Mouse (Mus musculus): ENCODE results near the gene Akt3. TPM values are rescaled to one million over a fixed set of nuclear protein-coding genes. Genes with fewer than 3 reads are reported as not detected.

Akt3 gene
- polyA plus RNA-seq, 1 experiment from 2014 or later = 4.2 TPM

DNA sequence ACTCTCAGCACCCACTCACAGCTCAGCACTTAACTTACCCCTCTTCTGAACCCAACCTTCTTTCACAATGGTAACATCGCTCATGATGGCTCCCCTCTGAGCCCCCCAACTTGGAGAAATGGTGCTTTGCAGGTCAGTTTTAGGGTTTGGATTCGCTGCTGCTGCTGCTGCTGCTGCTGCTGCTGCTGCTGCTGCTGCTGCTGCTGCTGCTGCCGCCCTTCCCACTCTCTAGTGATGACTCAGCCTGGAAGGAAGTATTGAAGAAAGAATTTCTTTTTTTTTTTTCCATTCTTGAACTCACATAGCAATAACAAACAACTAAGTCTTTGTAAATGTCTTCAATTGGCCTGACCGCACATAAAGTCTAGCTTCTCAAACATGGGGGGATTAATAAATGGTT, 9.4 kb downstream of the Akt3 start:
- ATAC-seq = no peak
- Histone ChIP-seq H3K9me3 (no peaks in the 10 kb centered on the region), H3K27me3 (replicated peaks) (no peaks in the 10 kb centered on the region), H3K27ac (no peak overlapping the region), H3K4me3 (replicated peaks) (no peak overlapping the region), H3K4me2 (replicated peaks) (no peak overlapping the region), H3K4me1 (replicated peaks) (0 out of 2 replicates have a peak, but pooled peaks cover 4% of the 10 kb centered on the region), H3K9ac (no peak overlapping the region), H3K36me3 (no peaks in the 10 kb centered on the region)
- WGBS = 55% methylated on average over 4 of the region's 4 CpGs

DNA sequence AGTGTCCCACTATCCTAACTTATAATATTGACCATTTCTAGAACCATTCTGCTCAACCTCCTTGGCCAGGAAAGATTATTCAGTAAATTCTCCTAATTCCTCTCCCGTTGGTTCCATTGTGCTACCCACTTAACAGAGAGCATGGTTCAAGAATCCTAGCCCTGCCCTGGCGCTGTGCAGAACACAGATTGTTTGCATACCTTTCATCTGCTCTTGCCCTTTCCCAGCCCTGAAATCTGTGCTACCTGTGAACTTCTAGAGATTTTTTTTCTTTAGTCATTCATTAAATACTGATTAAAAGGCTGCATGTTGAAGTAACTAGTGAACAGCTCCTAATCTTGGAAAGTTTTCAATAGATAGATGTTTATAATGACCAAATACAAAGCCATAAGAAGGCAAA, 19.6 kb downstream of the Akt3 start:
- Histone ChIP-seq H3K9me3 (no peaks in the 10 kb centered on the region), H3K27me3 (replicated peaks) (no peaks in the 10 kb centered on the region), H3K9ac (no peak overlapping the region), H3K4me1 (replicated peaks) (no peaks in the 10 kb centered on the region), H3K27ac (no peak overlapping the region), H3K4me3 (replicated peaks) (no peak overlapping the region), H3K36me3 (no peaks in the 10 kb centered on the region), H3K4me2 (replicated peaks) (no peak overlapping the region)
- 51% methylated on average over 2 of the region's 2 CpGs for WGBS
- ATAC-seq = no peak

DNA sequence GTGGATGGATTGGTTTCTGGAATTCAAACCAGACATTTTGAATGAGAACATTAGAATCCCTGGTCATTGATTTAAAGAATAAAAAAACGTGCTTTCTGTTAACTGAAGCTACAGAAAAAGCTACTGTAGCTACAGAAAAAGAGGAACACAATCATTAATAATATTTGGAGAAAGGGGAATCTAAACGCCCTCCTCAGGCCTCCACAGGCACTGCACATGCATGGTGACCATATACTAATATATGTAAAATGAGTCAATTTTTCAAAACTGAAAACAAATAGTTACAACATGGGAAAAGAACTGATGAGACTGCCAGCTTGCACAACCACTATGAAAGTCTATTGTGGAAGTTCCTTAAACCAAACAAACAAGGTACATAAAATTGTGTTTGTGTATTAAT, 21.3 kb downstream of the Akt3 start:
- Histone ChIP-seq H3K36me3 (no peaks in the 10 kb centered on the region), H3K4me2 (replicated peaks) (no peak overlapping the region), H3K9ac (no peak overlapping the region), H3K27ac (no peak overlapping the region), H3K9me3 (no peaks in the 10 kb centered on the region), H3K27me3 (replicated peaks) (no peaks in the 10 kb centered on the region), H3K4me3 (replicated peaks) (no peak overlapping the region), H3K4me1 (replicated peaks) (no peaks in the 10 kb centered on the region)
- no peak for ATAC-seq
- WGBS = 63% methylated on average over 2 of the region's 2 CpGs

DNA sequence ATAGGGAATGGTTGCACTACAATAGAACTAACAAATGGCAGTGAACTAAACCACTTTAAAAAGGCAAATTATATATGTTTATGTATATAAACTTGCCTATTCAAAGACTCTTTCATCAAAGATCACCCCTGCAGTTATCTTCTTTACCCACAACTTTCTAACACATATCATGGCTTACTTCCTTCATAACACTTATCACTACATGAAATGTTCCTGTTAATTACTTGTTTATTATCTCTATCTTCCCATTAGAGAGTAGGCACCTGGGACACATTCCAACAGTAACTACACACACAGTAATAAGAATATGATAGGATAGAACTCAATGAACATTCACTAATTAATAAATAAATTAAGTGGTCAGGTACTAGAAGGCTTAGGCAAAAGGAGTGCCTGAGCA, 21.8 kb downstream of the Akt3 start:
- Histone ChIP-seq H3K27me3 (replicated peaks) (no peaks in the 10 kb centered on the region), H3K27ac (no peak overlapping the region), H3K9ac (no peak overlapping the region), H3K4me3 (replicated peaks) (no peak overlapping the region), H3K9me3 (no peaks in the 10 kb centered on the region), H3K4me2 (replicated peaks) (no peak overlapping the region), H3K4me1 (replicated peaks) (no peaks in the 10 kb centered on the region), H3K36me3 (no peaks in the 10 kb centered on the region)
- ATAC-seq = no peak

DNA sequence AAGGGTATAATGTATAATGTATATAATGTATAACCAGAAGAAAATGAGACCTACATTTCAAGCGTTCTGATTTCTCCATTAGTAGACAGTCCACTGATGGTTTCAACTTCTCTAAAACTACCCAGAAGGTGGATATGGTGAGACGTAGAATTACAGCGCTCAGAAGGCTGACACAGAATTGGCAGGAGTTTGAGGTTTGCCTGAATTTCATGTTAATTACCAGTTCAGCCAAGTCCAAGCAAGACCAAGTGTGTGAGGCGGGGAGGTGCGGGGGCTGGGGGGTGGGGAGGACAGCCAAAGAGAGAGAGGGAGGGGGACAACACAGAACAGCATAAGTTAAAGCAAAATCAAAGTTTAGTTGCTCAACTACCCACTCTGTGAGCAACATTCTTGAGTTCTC, 23.5 kb downstream of the Akt3 start:
- WGBS = 88% methylated on average over 5 of the region's 5 CpGs
- H3K9me3 ChIP-seq = no peaks in the 10 kb centered on the region
- H3K4me2 ChIP-seq (replicated peaks) = no peak overlapping the region
- no peaks in the 10 kb centered on the region for H3K4me1 ChIP-seq (replicated peaks)
- no peak for ATAC-seq
- no peaks in the 10 kb centered on the region for H3K27me3 ChIP-seq (replicated peaks)
- no peak overlapping the region for H3K4me3 ChIP-seq (replicated peaks)
- no peak overlapping the region for H3K27ac ChIP-seq
- no peak overlapping the region for H3K9ac ChIP-seq
- H3K36me3 ChIP-seq = no peaks in the 10 kb centered on the region

DNA sequence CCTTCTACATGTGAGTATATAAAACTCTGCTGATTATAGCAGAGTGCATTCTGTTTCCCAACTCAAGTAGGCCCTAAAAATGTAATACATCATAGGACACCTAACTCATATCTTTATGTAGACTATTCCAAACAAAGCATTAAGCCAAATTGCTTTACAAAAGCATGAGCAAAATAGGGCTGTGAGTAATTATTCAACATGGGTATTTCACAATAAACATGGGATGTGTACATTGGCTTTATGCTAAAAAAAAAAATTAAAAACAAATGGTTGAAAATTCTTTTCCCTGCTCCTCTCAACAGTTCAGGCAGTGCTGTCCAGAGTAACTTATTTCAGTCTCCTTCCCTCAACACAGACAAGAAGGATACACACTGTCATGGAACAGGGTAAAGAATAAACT, 26.9 kb downstream of the Akt3 start:
- Histone ChIP-seq H3K27ac (no peak overlapping the region), H3K4me3 (replicated peaks) (no peak overlapping the region), H3K36me3 (no peaks in the 10 kb centered on the region), H3K9me3 (no peaks in the 10 kb centered on the region), H3K4me2 (replicated peaks) (no peak overlapping the region), H3K9ac (no peak overlapping the region), H3K4me1 (replicated peaks) (no peaks in the 10 kb centered on the region), H3K27me3 (replicated peaks) (no peaks in the 10 kb centered on the region)
- no peak for ATAC-seq

DNA sequence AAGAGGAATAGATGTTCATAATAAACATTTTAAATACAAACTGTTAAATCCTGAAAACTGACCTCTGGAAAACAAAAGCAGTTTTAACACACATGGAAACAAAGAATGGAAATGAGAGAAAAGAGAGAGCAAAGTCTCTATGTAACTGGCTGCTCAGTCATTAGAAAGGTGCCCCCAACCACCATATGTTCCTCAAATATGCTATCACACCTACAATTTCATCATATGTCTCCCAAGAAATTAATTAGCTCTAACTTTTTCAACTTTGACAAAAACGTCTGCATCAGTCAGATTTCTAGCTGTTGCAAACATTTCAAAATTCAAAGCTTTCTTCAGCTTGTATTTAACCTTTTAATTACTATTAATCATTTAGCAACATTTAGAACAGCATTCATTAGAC, 59.0 kb downstream of the Akt3 start:
- Histone ChIP-seq H3K27ac (no peak overlapping the region), H3K4me1 (replicated peaks) (no peaks in the 10 kb centered on the region), H3K27me3 (replicated peaks) (no peaks in the 10 kb centered on the region), H3K36me3 (no peaks in the 10 kb centered on the region), H3K9ac (no peak overlapping the region), H3K4me3 (replicated peaks) (no peak overlapping the region), H3K4me2 (replicated peaks) (no peak overlapping the region), H3K9me3 (no peaks in the 10 kb centered on the region)
- ATAC-seq = no peak
- 63% methylated on average over 1 of the region's 1 CpGs for WGBS

DNA sequence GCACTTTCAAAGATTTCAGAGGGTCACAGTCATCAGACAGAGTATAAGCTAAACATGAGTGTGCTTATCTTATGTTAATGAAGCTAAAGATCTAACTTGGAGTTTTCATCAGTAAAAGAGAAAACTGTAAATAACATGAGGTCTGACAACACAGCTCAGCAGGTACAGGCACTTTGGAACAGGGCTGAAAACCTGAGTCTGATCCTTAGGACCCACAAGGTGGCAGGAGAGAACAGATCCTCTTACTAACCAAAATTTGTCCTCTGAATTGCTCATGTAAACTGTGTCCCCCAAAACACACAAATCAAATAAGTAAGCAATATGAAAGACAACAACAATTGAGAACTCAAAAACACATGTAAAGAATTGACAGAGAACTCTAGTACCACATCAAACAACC, 62.8 kb downstream of the Akt3 start:
- Histone ChIP-seq H3K9me3 (no peaks in the 10 kb centered on the region), H3K4me3 (replicated peaks) (no peak overlapping the region), H3K27me3 (replicated peaks) (no peaks in the 10 kb centered on the region), H3K27ac (no peak overlapping the region), H3K4me1 (replicated peaks) (no peaks in the 10 kb centered on the region), H3K4me2 (replicated peaks) (no peak overlapping the region), H3K36me3 (no peaks in the 10 kb centered on the region), H3K9ac (no peak overlapping the region)
- ATAC-seq = no peak

DNA sequence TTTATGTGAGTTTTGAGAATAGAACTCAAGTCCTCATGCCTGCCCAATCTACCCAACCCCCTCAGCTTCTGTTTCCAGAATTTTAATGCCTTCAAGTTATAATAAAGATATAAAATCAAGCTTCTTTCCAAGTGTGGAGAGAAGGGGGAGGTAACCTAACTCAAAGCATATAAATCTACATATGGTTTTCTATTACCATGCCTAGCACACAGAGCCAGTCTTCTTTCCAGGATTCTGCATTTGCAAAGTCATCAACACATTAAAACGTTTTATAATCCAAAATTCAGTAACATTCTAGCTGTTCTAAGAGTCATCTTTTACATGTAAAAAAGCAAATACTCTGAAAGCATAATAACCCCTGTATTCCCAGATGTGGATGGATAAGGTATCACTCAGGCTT, 63.7 kb downstream of the Akt3 start:
- Histone ChIP-seq H3K27me3 (replicated peaks) (no peaks in the 10 kb centered on the region), H3K9ac (no peak overlapping the region), H3K27ac (no peak overlapping the region), H3K4me3 (replicated peaks) (no peak overlapping the region), H3K36me3 (no peaks in the 10 kb centered on the region), H3K9me3 (no peaks in the 10 kb centered on the region), H3K4me1 (replicated peaks) (no peaks in the 10 kb centered on the region), H3K4me2 (replicated peaks) (no peak overlapping the region)
- no peak for ATAC-seq
- WGBS = 52% methylated on average over 1 of the region's 1 CpGs

DNA sequence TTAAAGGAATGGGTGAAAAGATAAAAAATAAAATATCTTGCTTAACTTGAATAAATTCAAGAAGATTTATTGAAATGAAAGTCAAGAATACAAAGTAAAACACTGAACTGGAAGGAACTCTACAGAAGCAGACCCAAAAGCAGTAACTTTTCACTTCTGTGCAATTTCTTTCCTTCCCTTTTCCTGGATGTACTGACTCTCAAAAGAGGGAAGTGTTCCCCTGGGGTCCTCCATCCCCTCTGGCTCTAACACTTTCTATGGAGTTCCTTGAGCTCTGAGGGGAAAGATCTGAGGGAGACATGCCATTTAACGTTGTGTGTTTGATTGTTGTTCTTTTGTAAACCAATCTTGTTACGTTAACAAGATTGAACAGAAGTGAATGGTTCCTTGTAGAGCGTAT, 66.4 kb downstream of the Akt3 start:
- Histone ChIP-seq H3K27ac (no peak overlapping the region), H3K4me2 (replicated peaks) (no peak overlapping the region), H3K9ac (no peak overlapping the region), H3K9me3 (no peaks in the 10 kb centered on the region), H3K4me1 (replicated peaks) (no peaks in the 10 kb centered on the region), H3K36me3 (no peaks in the 10 kb centered on the region), H3K4me3 (replicated peaks) (no peak overlapping the region), H3K27me3 (replicated peaks) (no peaks in the 10 kb centered on the region)
- WGBS = 71% methylated on average over 3 of the region's 3 CpGs
- ATAC-seq = no peak

DNA sequence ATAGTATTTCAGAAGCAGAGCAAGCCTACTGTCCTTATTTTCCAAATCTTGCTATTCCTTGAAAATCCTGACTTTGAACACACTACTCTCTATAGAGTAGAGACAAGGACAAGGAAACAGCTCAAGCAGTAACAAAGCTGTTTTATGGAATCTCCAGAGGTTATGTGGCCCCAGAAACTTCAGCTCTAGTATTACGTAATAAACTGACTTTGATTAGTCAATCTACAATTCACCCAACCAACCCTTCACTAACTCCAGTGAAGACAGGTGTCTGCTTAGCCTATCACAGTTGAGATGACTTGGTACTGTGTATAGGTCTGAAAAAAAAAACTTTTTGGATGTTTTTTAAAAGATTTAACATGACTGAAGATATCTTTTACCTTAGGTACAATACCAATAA, 67.6 kb downstream of the Akt3 start:
- H3K4me3 ChIP-seq (replicated peaks) = no peak overlapping the region
- H3K9me3 ChIP-seq = no peaks in the 10 kb centered on the region
- no peaks in the 10 kb centered on the region for H3K4me1 ChIP-seq (replicated peaks)
- H3K9ac ChIP-seq = no peak overlapping the region
- H3K27ac ChIP-seq = no peak overlapping the region
- 86% methylated on average over 1 of the region's 1 CpGs for WGBS
- ATAC-seq = no peak
- H3K27me3 ChIP-seq (replicated peaks) = no peaks in the 10 kb centered on the region
- H3K36me3 ChIP-seq = no peaks in the 10 kb centered on the region
- H3K4me2 ChIP-seq (replicated peaks) = no peak overlapping the region

DNA sequence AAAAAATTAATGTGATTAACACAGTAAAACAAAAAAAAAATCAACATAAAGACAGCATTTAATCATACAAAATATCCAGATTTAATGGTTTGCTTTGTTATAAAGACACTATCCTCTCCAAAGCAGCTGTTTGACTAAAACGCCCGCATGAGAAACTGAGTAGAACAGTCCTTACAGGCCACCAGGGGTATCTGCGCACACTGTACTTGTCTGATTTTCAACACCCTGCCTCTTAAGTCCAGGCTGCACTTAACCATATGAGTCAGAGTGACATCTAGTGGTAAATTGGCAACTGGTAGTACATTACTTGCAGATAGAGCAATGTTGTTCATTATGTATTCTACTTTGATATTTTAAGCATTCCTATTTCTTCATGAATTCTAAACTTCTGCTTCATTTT, 69.3 kb downstream of the Akt3 start:
- 32% methylated on average over 3 of the region's 3 CpGs for WGBS
- H3K36me3 ChIP-seq = no peaks in the 10 kb centered on the region
- H3K9ac ChIP-seq = no peak overlapping the region

DNA sequence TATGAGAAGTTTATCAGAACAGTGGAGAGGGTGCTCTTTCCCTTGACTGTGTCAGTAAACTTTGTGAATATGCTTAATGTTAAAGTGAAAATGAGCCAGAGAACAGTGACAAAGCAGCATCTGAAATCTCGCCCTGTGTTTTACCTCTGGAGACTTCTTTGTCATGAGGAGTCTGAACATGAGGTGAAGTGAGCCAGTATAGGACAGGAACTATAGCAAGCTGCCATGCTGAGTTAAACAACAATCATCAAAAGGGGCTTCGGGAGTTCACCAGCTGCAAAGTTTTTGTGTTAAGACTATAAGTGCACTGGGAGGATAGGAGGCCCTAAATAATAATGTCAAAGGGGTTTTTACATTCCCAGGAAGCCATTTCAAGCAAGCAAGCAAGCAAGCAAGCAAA, 71.3 kb downstream of the Akt3 start:
- Histone ChIP-seq H3K4me2 (replicated peaks) (no peak overlapping the region), H3K27me3 (replicated peaks) (no peaks in the 10 kb centered on the region), H3K4me3 (replicated peaks) (no peak overlapping the region), H3K9me3 (no peaks in the 10 kb centered on the region), H3K4me1 (replicated peaks) (no peaks in the 10 kb centered on the region), H3K27ac (no peak overlapping the region), H3K9ac (no peak overlapping the region), H3K36me3 (no peaks in the 10 kb centered on the region)
- WGBS = 72% methylated on average over 2 of the region's 2 CpGs
- ATAC-seq = no peak

More for the DNA sequence above, 69.3 kb downstream of the Akt3 start:
- no peaks in the 10 kb centered on the region for H3K9me3 ChIP-seq
- peak; percentile 78 for ATAC-seq
- no peaks in the 10 kb centered on the region for H3K4me1 ChIP-seq (replicated peaks)
- no peak overlapping the region for H3K4me2 ChIP-seq (replicated peaks)
- H3K27me3 ChIP-seq (replicated peaks) = no peaks in the 10 kb centered on the region
- H3K4me3 ChIP-seq (replicated peaks) = no peak overlapping the region
- H3K27ac ChIP-seq = no peak overlapping the region

DNA sequence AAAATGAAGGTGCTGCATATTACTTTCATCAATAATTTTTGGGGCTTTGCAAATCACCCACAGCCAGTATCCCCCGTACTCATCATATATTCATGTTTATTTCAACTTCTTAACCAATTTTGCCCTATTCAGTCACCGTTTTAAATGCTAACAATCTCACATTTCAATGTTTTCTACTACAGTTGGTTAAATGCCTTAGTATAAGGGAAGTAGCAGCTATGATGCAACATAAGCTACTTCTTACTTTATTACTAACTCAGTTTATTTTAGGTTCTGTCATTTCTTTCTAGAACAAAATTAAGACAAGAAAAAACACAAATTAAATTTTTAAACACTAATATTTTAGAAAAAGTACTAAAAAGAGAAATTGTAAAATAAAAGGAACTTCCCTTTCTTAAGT, 78.4 kb downstream of the Akt3 start:
- Histone ChIP-seq H3K4me2 (replicated peaks) (no peak overlapping the region), H3K27ac (no peak overlapping the region), H3K36me3 (no peaks in the 10 kb centered on the region), H3K9ac (no peak overlapping the region), H3K4me1 (replicated peaks) (no peaks in the 10 kb centered on the region), H3K27me3 (replicated peaks) (no peaks in the 10 kb centered on the region), H3K4me3 (replicated peaks) (no peak overlapping the region), H3K9me3 (no peaks in the 10 kb centered on the region)
- 83% methylated on average over 2 of the region's 2 CpGs for WGBS
- ATAC-seq = no peak
